Mouse (Mus musculus) forebrain, postnatal 0 days (tissue): Measurements from ENCODE around the gene Efnb3. TPM values are rescaled to one million over a fixed set of nuclear protein-coding genes. Genes with fewer than 3 reads are reported as not detected.
A peak's percentile ranks its signal among the peaks of the same experiment; 100 is the strongest.

ENCODE experiments used
- ATAC-seq: fragments of 200-750 bp; cut with Nextera tagmentation; 2 replicates; pipeline ENCODE4 v1.8.0; 2017; ENCODE audit warnings: mild to moderate bottlenecking, moderate library complexity
- DNase-seq: peaks from one replicate; pipeline ENCODE4 v3.0.0-alpha.2; 2015
- H3K27ac ChIP-seq: fragments of 300-500 bp; sonication (generic); 2 replicates; pipeline ENCODE4 v1.5.1; 2014; ENCODE audit warnings: low read depth, mild to moderate bottlenecking, antibody characterized with exemption, low read length, moderate library complexity, mixed read lengths
- H3K27me3 ChIP-seq: fragments of 300-500 bp; sonication (generic); 2 replicates; pipeline ENCODE4 v1.6.1; 2014; ENCODE audit warnings: mild to moderate bottlenecking, low read length, mixed read lengths; ENCODE audit not compliant: insufficient read depth
- H3K36me3 ChIP-seq: fragments of 300-500 bp; sonication (generic); 2 replicates; pipeline ENCODE4 v1.6.1; 2014; ENCODE audit warnings: mild to moderate bottlenecking, moderate library complexity; ENCODE audit not compliant: insufficient read depth
- H3K4me1 ChIP-seq: fragments of 300-500 bp; sonication (generic); 2 replicates; pipeline ENCODE4 v1.6.1; 2014; ENCODE audit warnings: antibody characterized with exemption; ENCODE audit not compliant: insufficient read depth
- H3K4me2 ChIP-seq: fragments of 300-500 bp; sonication (generic); 2 replicates; pipeline ENCODE4 v1.6.1; 2014; ENCODE audit warnings: low read depth, mild to moderate bottlenecking, moderate library complexity
- H3K4me3 ChIP-seq: fragments of 300-500 bp; sonication (generic); 2 replicates; pipeline ENCODE4 v1.5.1; 2014; ENCODE audit warnings: low read depth, low read length, mixed read lengths
- H3K9ac ChIP-seq: fragments of 300-500 bp; sonication (generic); 2 replicates; pipeline ENCODE4 v1.6.1; 2014; ENCODE audit warnings: mild to moderate bottlenecking
- H3K9me3 ChIP-seq: fragments of 300-500 bp; sonication (generic); 2 replicates; pipeline ENCODE4 v1.6.1; 2016; ENCODE audit warnings: low read length
- CTCF ChIP-seq: sonication (generic); IDR thresholded peaks from 2 replicates; pipeline ENCODE4 v1.5.1; 2016; ENCODE audit warnings: antibody characterized with exemption, control low read depth, low read depth
- WGBS: fragments of 180-500 bp; shearing (Covaris S2); extraction: QIAGEN DNeasy Blood & Tissue Kit; methylation state at CpG from one replicate; pipeline ENCODE4 v1.1.7; 2014; 5-methylcytosine and 5-hydroxymethylcytosine counted together
- polyA plus RNA-seq: library from polyadenylated mRNA; unstranded; fragments of >200 nt; fragmentation: Nextera tagmentation; extraction: Ambion mirVana; gene quantifications from 2 replicates; pipeline ENCODE4 v1.2.1, GENCODE M21; 2015
- total RNA-seq: library from RNA; depleted of rRNA; stranded (reverse); fragments of >200 nt; gene quantifications from 2 replicates; pipeline ENCODE4 v1.2.3, GENCODE M21; 2014; rRNA removed

Efnb3 gene
- total RNA-seq (137 and 184 TPM in 2 replicates), polyA plus RNA-seq (149 and 171 TPM in 2 replicates)

DNA sequence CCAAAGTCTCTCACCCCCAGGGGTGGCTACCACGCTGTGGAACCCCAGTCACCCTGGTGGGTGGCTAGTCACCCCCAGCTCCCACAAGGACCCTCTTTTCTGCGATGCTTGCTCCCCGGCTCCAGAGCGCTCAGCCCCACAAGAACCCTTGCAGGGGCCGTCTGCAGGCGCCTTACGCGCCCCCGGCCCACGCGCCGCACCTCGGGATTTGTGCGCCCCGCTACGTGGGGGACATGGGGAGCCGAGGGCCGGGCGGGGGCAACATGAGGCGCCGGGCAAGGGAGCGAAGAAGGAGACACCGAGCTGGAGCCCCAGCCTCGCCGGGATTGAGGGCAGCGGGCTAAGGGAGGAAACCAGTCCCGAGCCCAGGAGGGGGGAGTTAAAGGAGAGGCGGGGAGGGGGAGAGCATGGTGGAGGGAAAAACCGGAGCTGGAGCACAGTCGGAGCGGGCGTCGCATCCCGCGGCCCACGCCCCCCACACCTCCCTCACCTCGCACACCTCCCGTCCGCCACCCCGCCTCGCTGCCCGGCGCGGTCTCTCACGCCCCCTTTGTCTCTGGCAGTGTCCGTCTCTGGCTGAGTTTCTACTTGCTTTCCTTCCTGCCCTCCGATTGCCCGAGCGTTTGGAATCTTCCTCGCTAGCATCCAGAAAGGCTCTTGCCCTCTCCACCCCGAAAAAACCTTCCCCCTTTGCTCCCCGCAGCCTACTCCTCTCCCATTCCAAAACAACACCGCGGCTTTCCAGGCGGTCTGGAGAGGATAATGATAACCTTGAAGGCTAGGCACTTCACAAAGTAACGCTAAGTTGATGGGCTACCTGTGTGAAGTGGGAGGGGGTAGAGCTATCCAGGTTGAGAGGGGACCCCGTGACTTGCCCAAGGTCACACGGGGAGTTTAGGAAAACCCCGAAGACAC lies at the start of gene Efnb3:
TSS of gene Efnb3 (minus strand) at position 355 of the 915 bp plus-strand sequence.
- no peak for TF ChIP-seq CTCF
- DNase-seq (peak; percentile 80), ATAC-seq (peak; percentile 83)
- no peaks in the 10 kb centered on the region for H3K9me3 ChIP-seq
- peak within 1 kb of the TSS; percentile 80 for H3K4me3 ChIP-seq
- H3K27ac ChIP-seq, result peak within 1 kb of the TSS; percentile 81
- 1% methylated on average over 57 of the region's 59 CpGs for WGBS
- peak within 1 kb of the TSS; percentile 96 for H3K9ac ChIP-seq
- no peaks in the 10 kb centered on the region for H3K27me3 ChIP-seq
- H3K4me2 ChIP-seq, result peak within 1 kb of the TSS; percentile 91
- peaks cover 31% of the 10 kb centered on the region for H3K36me3 ChIP-seq
- peaks cover 28% of the 10 kb centered on the region for H3K4me1 ChIP-seq

DNA sequence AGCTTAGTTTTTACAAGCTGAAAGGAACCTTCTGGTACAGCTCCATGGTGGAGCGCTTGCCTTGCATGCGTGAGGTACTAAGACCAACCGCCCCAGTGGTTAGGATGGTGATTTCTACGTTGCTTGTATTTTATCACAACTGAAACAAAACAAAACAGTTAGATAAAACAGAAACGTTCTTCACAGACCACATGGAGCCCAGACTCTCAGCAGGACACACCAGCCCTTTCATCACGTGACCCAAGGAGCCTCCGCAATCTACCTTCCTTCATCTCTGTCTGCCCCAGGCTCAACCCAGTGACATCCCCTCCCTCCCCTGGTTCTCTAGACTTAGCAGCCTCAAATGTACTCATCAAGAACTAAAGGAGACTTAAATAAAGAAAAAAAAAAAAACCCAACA lies 49.4 kb upstream of the Efnb3 start:
- H3K9ac ChIP-seq, result no peak overlapping the region
- TF ChIP-seq CTCF, result no peak
- no peak overlapping the region for H3K4me2 ChIP-seq
- H3K27me3 ChIP-seq, result no peaks in the 10 kb centered on the region
- no peak overlapping the region for H3K4me3 ChIP-seq
- H3K27ac ChIP-seq, result no peak overlapping the region
- no peaks in the 10 kb centered on the region for H3K9me3 ChIP-seq
- no peaks in the 10 kb centered on the region for H3K36me3 ChIP-seq
- ATAC-seq (no peak), DNase-seq (no peak)
- no peaks in the 10 kb centered on the region for H3K4me1 ChIP-seq
- 67% methylated on average over 7 of the region's 7 CpGs for WGBS

- 89% methylated on average over 3 of the region's 3 CpGs for WGBS
- no peaks in the 10 kb centered on the region for H3K9me3 ChIP-seq
- H3K4me3 ChIP-seq, result no peak overlapping the region
- no peak overlapping the region for H3K4me2 ChIP-seq
- DNase-seq, result no peak
- H3K4me1 ChIP-seq, result peaks cover 8% of the 10 kb centered on the region
- no peak for TF ChIP-seq CTCF
- ATAC-seq, result no peak
- H3K27me3 ChIP-seq, result no peaks in the 10 kb centered on the region
- H3K36me3 ChIP-seq, result no peaks in the 10 kb centered on the region
- H3K27ac ChIP-seq, result no peak overlapping the region
- H3K9ac ChIP-seq, result no peak overlapping the region
Observed at GRCm38 (mm10) chr11:69608525-69608924, 48.5 kb upstream of the Efnb3 start.

GRCm38 (mm10) chr11:69606832-69607231 lies 46.8 kb upstream of the Efnb3 start:
- H3K27ac ChIP-seq, result no peak overlapping the region
- DNase-seq (no peak), ATAC-seq (no peak)
- H3K4me3 ChIP-seq, result no peak overlapping the region
- 90% methylated on average over 2 of the region's 2 CpGs for WGBS
- H3K9ac ChIP-seq, result no peak overlapping the region
- H3K4me1 ChIP-seq, result peaks cover 8% of the 10 kb centered on the region
- H3K4me2 ChIP-seq, result no peak overlapping the region
- H3K9me3 ChIP-seq, result no peaks in the 10 kb centered on the region
- H3K27me3 ChIP-seq, result no peaks in the 10 kb centered on the region
- no peak for TF ChIP-seq CTCF
- no peaks in the 10 kb centered on the region for H3K36me3 ChIP-seq

GRCm38 (mm10) chr11:69606491-69606795 lies 46.4 kb upstream of the Efnb3 start:
- peak overlapping the region; percentile 94 for H3K4me2 ChIP-seq
- H3K4me3 ChIP-seq, result peak overlapping the region; percentile 48
- H3K27me3 ChIP-seq, result no peaks in the 10 kb centered on the region
- peak overlapping the region; percentile 59; the same call in 1 of the 2 replicates for H3K27ac ChIP-seq
- WGBS, result 75% methylated on average over 2 of the region's 2 CpGs
- no peak for TF ChIP-seq CTCF
- no peak for ATAC-seq
- peaks cover 3% of the 10 kb centered on the region; the same call in 1 of the 2 replicates for H3K36me3 ChIP-seq
- DNase-seq, result no peak
- no peaks in the 10 kb centered on the region for H3K9me3 ChIP-seq
- no peak overlapping the region for H3K9ac ChIP-seq
- peaks cover 8% of the 10 kb centered on the region for H3K4me1 ChIP-seq

GRCm38 (mm10) chr11:69605726-69606490 lies 45.9 kb upstream of the Efnb3 start, which contains the start of gene Atp1b2:
Gene Atp1b2, minus strand, starts transcription at chr11:69605942.
- peaks cover 8% of the 10 kb centered on the region; the same call in 1 of the 2 replicates for H3K36me3 ChIP-seq
- peak within 1 kb of the TSS; percentile 94 for H3K4me2 ChIP-seq
- peaks cover 8% of the 10 kb centered on the region for H3K4me1 ChIP-seq
- no peaks in the 10 kb centered on the region for H3K9me3 ChIP-seq
- no peaks in the 10 kb centered on the region for H3K27me3 ChIP-seq
- TF ChIP-seq CTCF, result no peak
- peak; percentile 93 for DNase-seq
- peak within 1 kb of the TSS; percentile 81 for H3K27ac ChIP-seq
- ATAC-seq, result peak; percentile 95
- 3% methylated on average over 32 of the region's 32 CpGs for WGBS
- H3K4me3 ChIP-seq, result peak within 1 kb of the TSS; percentile 48
- peak within 1 kb of the TSS; percentile 78 for H3K9ac ChIP-seq
